Mouse (Mus musculus) heart, adult 8-10 months (tissue): Measurements from ENCODE around the gene Aasdhppt. TPM values are rescaled to one million over a fixed set of nuclear protein-coding genes. Genes with fewer than 3 reads are reported as not detected.

ENCODE experiments used
- DNase-seq: peaks from one replicate; pipeline ENCODE4 v3.0.0; 2022; ENCODE audit warnings: low spot score
- microRNA-seq: library from miRNA; unstranded; fragments of <30 nt; microRNA quantifications from one replicate; pipeline ENCODE4 v1.2.0, GENCODE M21; 2022
- total RNA-seq, 4 experiments: library from RNA; stranded (reverse); gene quantifications; 2 replicates each; pipeline ENCODE4 v1.2.4; 2022

Aasdhppt gene
- 10 to 100 TPM; 16.3 to 19.6 (median 19.0) TPM for total RNA-seq

GRCm38 (mm10) chr9:4309351-4310085 lies at the start of gene Aasdhppt, which contains the start of gene Kbtbd3:
TSS of gene Aasdhppt (minus strand) at chr9:4309471.
TSS of gene Kbtbd3 (plus strand) at chr9:4309833.
- peak; percentile 99 for DNase-seq

GRCm38 (mm10) chr9:4353163-4353562 lies 43.9 kb upstream of the Aasdhppt start:
- no peak for DNase-seq

- DNase-seq = no peak
Measured at GRCm38 (mm10) chr9:4318939-4319721, 9.9 kb upstream of the Aasdhppt start.

- DNase-seq = no peak
Measured at GRCm38 (mm10) chr9:4315746-4316145, 6.5 kb upstream of the Aasdhppt start.

GRCm38 (mm10) chr9:4313946-4314345 lies 4.7 kb upstream of the Aasdhppt start:
- no peak for DNase-seq

GRCm38 (mm10) chr9:4311162-4311561 lies 1.9 kb upstream of the Aasdhppt start:
- no peak for DNase-seq

GRCm38 (mm10) chr9:4310706-4311105 lies 1.4 kb upstream of the Aasdhppt start:
- DNase-seq = no peak

GRCm38 (mm10) chr9:4308628-4309350 lies 482 bp downstream of the Aasdhppt start:
- no peak for DNase-seq

GRCm38 (mm10) chr9:4304867-4305266 lies 4.4 kb downstream of the Aasdhppt start:
- DNase-seq = no peak

- no peak for DNase-seq
Measured at GRCm38 (mm10) chr9:4300466-4300865, 8.8 kb downstream of the Aasdhppt start.

- no peak for DNase-seq
Measured at GRCm38 (mm10) chr9:4283850-4284249, 25.4 kb downstream of the Aasdhppt start.

GRCm38 (mm10) chr9:4266881-4267280 lies 42.4 kb downstream of the Aasdhppt start:
- no peak for DNase-seq

- no peak for DNase-seq
Measured at GRCm38 (mm10) chr9:4260746-4261090, 48.6 kb downstream of the Aasdhppt start.

GRCm38 (mm10) chr9:4259841-4260745 lies 49.2 kb downstream of the Aasdhppt start:
- DNase-seq = no peak

GRCm38 (mm10) chr9:4259074-4259473 lies 50.2 kb downstream of the Aasdhppt start:
- DNase-seq = no peak

Small RNA genes lying within 50 kb of the gene (microRNA-seq; reads per million reads assigned to microRNA genes)
- gene Gm22195 = not detected

Other genes with a start within 250 kb of the Aasdhppt start
- gene Kbtbd3, start 362 bp upstream of the Aasdhppt start, total RNA-seq = 1 to 10 TPM; 7.5 to 9.7 (median 9.0) TPM
- gene Msantd4, start 67.1 kb upstream of the Aasdhppt start, total RNA-seq = 10 to 100 TPM; 39.7 to 49.4 (median 44.3) TPM